Mouse (Mus musculus): ENCODE data around the gene Olfr1512. TPM values are rescaled to one million over a fixed set of nuclear protein-coding genes. Genes with fewer than 3 reads are reported as not detected.
A peak's percentile ranks its signal among the peaks of the same experiment; 100 is the strongest.
"Not testable (repeated sequence)": the region's sequence is repeated elsewhere in the genome, so short reads cannot be mapped to it uniquely, and the experiment has no call there.

The Olfr1512 gene
- not detected for total RNA-seq (2021)
- long read RNA-seq, experiment 1, result 0 reads
- long read RNA-seq, experiment 2, result 0 reads

- TF ChIP-seq CTCF (IDR thresholded peaks at IDR 0.05), result no peak
- intact Hi-C loops (cut with DNase I), result no loop called here
- H3K4me3 ChIP-seq, result no peak within 1 kb of the TSS
- H3K27ac ChIP-seq, result no peak within 1 kb of the TSS
- no peak for DNase-seq
Measured at GRCm38 (mm10) chr14:52379068-52379467, at the start of gene Olfr1512. TSS of gene Olfr1512 (minus strand) at chr14:52379168.

- no peak for TF ChIP-seq CTCF (IDR thresholded peaks at IDR 0.05)
Measured at GRCm38 (mm10) chr14:52427686-52428085, 48.7 kb upstream of the Olfr1512 start.

GRCm38 (mm10) chr14:52414273-52414672 is 35.3 kb upstream of the Olfr1512 start, which contains the start of gene Olfr1510:
TSS of gene Olfr1510 (minus strand) at chr14:52414373.
- DNase-seq, result no peak
- Histone ChIP-seq H3K27ac (no peak within 1 kb of the TSS), H3K4me3 (no peak within 1 kb of the TSS)
- intact Hi-C loops (cut with DNase I), result no loop called here
- TF ChIP-seq CTCF (IDR thresholded peaks at IDR 0.05), result no peak

More at GRCm38 (mm10) chr14:52427686-52428085, 48.7 kb upstream of the Olfr1512 start:
- H3K4me3 ChIP-seq, result no peak overlapping the region
- DNase-seq, result no peak
- intact Hi-C loops (cut with DNase I), result no loop called here
- no peak overlapping the region for H3K27ac ChIP-seq

GRCm38 (mm10) chr14:52410142-52410919 is 31.4 kb upstream of the Olfr1512 start:
- H3K4me3 ChIP-seq; H3K27ac ChIP-seq; DNase-seq; intact Hi-C loops (cut with DNase I): not testable (repeated sequence)

- intact Hi-C loops (cut with DNase I), result no loop called here
- Histone ChIP-seq H3K27ac (no peak within 1 kb of the TSS), H3K4me3 (no peak within 1 kb of the TSS)
- no peak for DNase-seq
- TF ChIP-seq CTCF (IDR thresholded peaks at IDR 0.05), result no peak
Measured at GRCm38 (mm10) chr14:52397279-52397678, 18.3 kb upstream of the Olfr1512 start, which contains the start of gene Olfr1511. TSS of gene Olfr1511 (minus strand) at chr14:52397379.

GRCm38 (mm10) chr14:52390084-52390848 is 11.3 kb upstream of the Olfr1512 start:
- H3K4me3 ChIP-seq; DNase-seq; intact Hi-C loops (cut with DNase I); H3K27ac ChIP-seq: not testable (repeated sequence)

GRCm38 (mm10) chr14:52368741-52369140 is 10.2 kb downstream of the Olfr1512 start:
- Histone ChIP-seq H3K27ac (no peak overlapping the region), H3K4me3 (no peak overlapping the region)
- DNase-seq, result no peak
- intact Hi-C loops (cut with DNase I), result no loop called here
- TF ChIP-seq CTCF (IDR thresholded peaks at IDR 0.05), result no peak

GRCm38 (mm10) chr14:52356308-52356707 is 22.7 kb downstream of the Olfr1512 start, which contains the start of gene Olfr1513:
TSS of gene Olfr1513 (minus strand) at chr14:52356408.
- Histone ChIP-seq H3K27ac (no peak within 1 kb of the TSS), H3K4me3 (no peak within 1 kb of the TSS)
- DNase-seq, result no peak
- intact Hi-C loops (cut with DNase I), result no loop called here
- no peak for TF ChIP-seq CTCF (IDR thresholded peaks at IDR 0.05)

- H3K4me3 ChIP-seq, result no peak overlapping the region
- no peak for DNase-seq
- TF ChIP-seq CTCF (IDR thresholded peaks at IDR 0.05), result no peak
- H3K27ac ChIP-seq, result no peak overlapping the region
- intact Hi-C loops (cut with DNase I), result no loop called here
Measured at GRCm38 (mm10) chr14:52339512-52339852, 39.5 kb downstream of the Olfr1512 start.

- Histone ChIP-seq H3K4me3 (peak overlapping the region; percentile 24; the same call in 1 of the 2 replicates), H3K27ac (no peak overlapping the region)
- intact Hi-C loops (cut with DNase I), result loop anchor here (1.0 kb wide), 1 partner anchor 44 kb away; no protein-coding TSS in a partner anchor
- peak; percentile 35 for DNase-seq
- peak; percentile 90 for TF ChIP-seq CTCF (IDR thresholded peaks at IDR 0.05)
Measured at GRCm38 (mm10) chr14:52338751-52339511, 40.0 kb downstream of the Olfr1512 start.

- no peak for TF ChIP-seq CTCF (IDR thresholded peaks at IDR 0.05)
- intact Hi-C loops (cut with DNase I), result no loop called here
- Histone ChIP-seq H3K27ac (no peak overlapping the region), H3K4me3 (no peak overlapping the region)
- DNase-seq, result no peak
Measured at GRCm38 (mm10) chr14:52332171-52332570, 46.8 kb downstream of the Olfr1512 start.

- Histone ChIP-seq H3K4me3 (no peak overlapping the region), H3K27ac (no peak overlapping the region)
- intact Hi-C loops (cut with DNase I), result no loop called here
- no peak for DNase-seq
- TF ChIP-seq CTCF (IDR thresholded peaks at IDR 0.05), result no peak
Measured at GRCm38 (mm10) chr14:52331069-52331750, 47.8 kb downstream of the Olfr1512 start.
